Mouse (Mus musculus): ENCODE measurements around the gene Nmrk1.
"Not testable (repeated sequence)": the region's sequence is repeated elsewhere in the genome, so short reads cannot be mapped to it uniquely, and the experiment has no call there.

Nmrk1 gene

DNA sequence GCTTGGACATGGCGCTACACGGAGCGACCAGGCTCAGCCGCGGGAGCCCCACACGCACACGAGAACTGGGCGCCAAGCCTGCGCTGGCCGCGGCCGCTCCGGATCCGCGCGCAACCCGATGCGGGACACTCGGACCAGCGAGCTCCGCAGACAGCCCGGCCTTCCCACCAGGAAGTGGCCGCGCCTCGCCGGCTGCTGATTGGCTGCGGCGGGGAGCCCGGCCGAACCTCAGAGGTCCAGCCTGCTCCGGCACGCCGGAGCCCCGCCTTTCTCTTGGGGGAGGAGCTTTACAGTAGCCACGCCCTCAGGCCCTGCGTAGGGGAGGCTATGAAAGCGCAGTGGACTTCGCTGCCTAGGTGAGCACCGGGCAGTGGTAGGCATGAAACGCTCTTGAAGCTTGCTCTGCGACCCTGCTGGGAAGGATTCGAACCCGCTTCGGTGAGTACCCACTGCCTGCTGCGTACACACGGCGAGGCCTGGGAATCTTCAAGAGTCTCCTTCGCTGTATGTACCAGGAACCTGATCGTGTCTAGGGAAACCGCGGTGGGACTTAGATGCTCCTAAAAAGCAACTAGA lies at the start of gene Nmrk1, which contains the start of gene Ostf1:
Gene Nmrk1 (plus strand): TSS at position 307 of the 576 bp plus-strand sequence.
Gene Ostf1 (minus strand): TSS at position 180 of the 576 bp plus-strand sequence.
- peak; percentile 97 for DNase-seq

DNA sequence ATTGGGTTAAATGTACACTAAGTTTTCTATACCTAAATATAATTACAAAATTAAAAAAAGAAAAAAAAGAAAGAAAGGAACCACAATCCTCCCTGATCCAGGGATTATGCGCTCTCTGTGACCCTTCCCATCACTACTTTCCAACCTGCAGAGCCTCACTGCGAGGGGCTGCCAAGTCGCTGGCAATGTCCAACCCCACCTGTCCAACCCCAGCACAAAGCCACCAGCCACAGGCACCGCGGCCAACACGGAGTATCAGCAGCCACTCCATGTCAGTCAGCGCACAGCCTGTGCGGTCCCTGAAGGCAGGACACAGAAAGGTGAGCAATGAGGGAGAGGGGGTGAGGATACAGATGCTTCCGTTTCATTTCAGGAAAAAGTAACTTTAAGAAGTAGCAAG lies 49.5 kb upstream of the Nmrk1 start:
- DNase-seq: no peak

- no peak for DNase-seq
Observed at GRCm38 (mm10) chr19:18582887-18583286, 48.9 kb upstream of the Nmrk1 start.

GRCm38 (mm10) chr19:18583706-18584105 lies 48.0 kb upstream of the Nmrk1 start:
- no peak for DNase-seq

- DNase-seq: no peak
Observed at GRCm38 (mm10) chr19:18584621-18585020, 47.1 kb upstream of the Nmrk1 start.

GRCm38 (mm10) chr19:18587118-18587517 lies 44.6 kb upstream of the Nmrk1 start:
- DNase-seq: no peak

DNA sequence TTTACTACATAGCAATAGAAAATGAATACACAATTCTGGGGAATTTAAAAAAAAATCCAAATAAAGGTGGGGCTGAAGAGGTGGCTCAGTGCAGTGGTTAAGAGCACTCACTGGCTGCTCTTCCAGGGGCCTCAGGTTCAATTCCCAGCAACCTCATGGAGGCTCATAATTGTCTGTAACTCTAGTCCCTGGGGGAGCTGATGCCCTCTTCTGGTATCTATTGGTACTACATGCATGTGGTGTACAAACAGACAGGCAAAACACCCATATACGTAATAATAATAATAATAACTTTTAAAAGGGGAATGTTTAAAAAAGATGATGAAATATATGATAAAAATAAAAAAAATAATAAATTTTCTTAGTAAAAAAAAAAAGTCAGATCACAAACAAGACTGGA lies 43.5 kb upstream of the Nmrk1 start:
- DNase-seq: no peak

DNA sequence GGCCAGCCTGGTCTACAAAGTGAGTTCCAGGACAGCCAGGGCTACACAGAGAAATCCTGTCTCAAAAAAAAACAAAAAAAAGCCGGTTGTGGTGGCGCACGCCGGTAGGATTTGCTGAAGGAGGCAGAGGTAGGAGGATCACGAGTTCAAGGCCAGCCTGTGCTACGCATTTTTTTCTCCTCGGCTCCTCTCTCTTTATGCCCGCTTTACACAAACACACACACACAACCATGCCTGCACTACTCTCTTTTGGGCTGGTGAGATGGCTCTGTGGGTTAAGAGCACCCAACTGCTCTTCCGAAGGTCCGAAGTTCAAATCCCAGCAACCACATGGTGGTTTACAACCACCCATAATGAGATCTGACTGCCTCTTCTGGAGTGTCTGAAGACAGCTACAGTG lies 42.9 kb upstream of the Nmrk1 start:
- DNase-seq: not testable (repeated sequence)

GRCm38 (mm10) chr19:18589276-18589675 lies 42.5 kb upstream of the Nmrk1 start:
- no peak for DNase-seq

- DNase-seq: no peak
Observed at GRCm38 (mm10) chr19:18590234-18590633, 41.5 kb upstream of the Nmrk1 start.

GRCm38 (mm10) chr19:18590942-18591354 lies 40.8 kb upstream of the Nmrk1 start:
- no peak for DNase-seq

GRCm38 (mm10) chr19:18592919-18593318 lies 38.8 kb upstream of the Nmrk1 start:
- no peak for DNase-seq

GRCm38 (mm10) chr19:18593722-18594121 lies 38.0 kb upstream of the Nmrk1 start:
- no peak for DNase-seq

GRCm38 (mm10) chr19:18596876-18597275 lies 34.9 kb upstream of the Nmrk1 start:
- no peak for DNase-seq

- no peak for DNase-seq
Observed at GRCm38 (mm10) chr19:18597772-18598171, 34.0 kb upstream of the Nmrk1 start.

DNA sequence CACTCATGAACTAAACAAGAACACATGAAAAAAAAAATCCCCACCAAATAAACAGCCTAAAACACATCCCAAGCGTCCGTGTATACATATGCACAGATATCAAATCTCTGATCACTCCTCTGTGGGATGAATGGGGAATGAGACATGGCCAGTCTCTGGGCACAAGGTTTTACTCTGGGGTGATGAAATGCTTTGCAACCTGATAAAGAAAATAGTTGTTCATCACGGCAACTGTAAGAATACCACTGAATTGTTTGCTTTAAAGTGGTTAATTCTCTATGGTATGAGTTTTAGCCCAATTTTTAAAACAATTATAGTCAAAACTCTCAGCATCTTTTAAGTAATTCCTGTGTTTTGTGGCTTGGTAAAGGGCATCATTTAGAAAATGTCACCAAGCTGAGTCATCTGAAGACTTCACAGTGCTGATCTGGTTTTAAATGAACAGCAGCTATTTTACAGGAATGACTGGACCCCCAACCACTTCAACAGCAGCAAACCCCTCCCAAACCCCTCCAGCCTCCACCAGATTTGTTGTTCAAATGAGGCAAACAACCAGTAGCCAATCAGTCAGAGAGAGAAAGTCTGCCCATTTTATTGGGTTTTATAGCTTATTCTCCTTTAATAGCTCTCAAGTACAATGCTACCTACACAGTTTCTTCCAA lies 33.4 kb upstream of the Nmrk1 start:
- DNase-seq: no peak

GRCm38 (mm10) chr19:18599051-18599450 lies 32.7 kb upstream of the Nmrk1 start:
- DNase-seq: no peak

DNA sequence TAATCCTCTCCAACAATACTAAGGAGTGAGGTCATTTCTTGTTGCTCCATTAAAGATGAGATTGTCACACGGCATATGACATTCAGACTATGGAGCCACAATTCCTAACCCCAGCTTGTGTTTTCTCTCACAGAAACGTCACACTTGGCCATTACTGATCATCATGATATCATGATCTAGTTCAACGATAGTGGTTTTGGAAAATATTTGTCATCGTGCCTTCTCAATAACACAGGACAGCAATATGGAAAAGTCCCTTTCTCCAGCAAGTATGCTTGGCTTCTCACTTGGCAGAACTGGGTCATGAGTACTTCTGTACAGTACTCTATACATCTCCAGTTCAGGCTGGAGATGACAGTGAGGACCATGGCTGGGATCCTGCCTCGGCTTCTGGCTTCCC lies 32.1 kb upstream of the Nmrk1 start:
- no peak for DNase-seq

DNA sequence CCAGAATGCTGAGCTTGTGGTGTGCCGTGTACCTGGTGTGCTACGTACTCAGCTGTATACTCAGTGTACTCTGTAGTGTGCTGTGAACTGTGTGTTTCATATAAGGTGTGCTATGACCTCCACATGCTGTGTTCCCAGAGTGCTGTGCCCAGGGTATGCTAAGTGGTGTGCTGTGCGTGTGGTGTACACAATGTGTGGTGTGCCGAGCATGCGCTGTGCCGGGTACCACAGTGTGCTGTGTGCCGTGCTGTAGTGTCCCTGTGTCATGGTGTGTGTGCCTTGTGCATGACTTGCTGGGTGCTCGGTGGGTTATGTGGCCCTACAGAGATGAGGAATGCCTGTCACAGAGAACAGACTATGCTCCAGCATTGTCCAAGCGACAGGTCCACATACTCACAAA lies 31.1 kb upstream of the Nmrk1 start:
- DNase-seq: no peak

GRCm38 (mm10) chr19:18603011-18603410 lies 28.7 kb upstream of the Nmrk1 start:
- no peak for DNase-seq

- DNase-seq: no peak
Observed at GRCm38 (mm10) chr19:18607907-18608306, 23.8 kb upstream of the Nmrk1 start.

GRCm38 (mm10) chr19:18608975-18609374 lies 22.8 kb upstream of the Nmrk1 start:
- no peak for DNase-seq

- no peak for DNase-seq
Observed at GRCm38 (mm10) chr19:18614337-18614736, 17.4 kb upstream of the Nmrk1 start.

DNA sequence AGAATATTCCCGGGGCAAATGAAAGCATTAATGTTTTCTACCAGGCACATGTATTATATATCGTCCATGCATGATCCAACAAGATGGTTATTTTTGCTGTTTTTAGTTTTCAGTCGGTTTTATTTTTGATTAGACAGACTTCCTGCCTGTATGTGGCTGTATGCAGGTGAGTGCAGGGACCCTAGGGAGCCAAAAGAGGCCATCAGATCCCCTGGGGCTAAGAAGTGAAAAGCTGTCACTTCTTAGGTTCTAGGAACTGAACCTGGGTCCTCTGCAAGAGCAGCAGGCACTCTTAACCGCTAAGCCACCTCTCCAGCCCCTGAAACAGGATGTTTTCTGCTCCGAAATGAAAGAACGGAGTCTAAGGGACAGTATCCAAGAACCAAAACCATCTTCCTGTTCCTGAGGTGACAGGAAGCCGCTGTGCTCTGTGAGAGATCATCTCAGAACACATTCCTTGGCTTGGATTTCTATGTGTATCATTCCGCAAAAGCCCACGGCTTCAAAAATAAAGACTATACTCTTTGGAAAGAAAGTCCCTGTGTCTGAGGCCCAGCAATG lies 16.0 kb upstream of the Nmrk1 start:
- DNase-seq: no peak

- DNase-seq: no peak
Observed at GRCm38 (mm10) chr19:18617504-18617903, 14.2 kb upstream of the Nmrk1 start.
